In genomic region chr8:84513765-84514164, GRCm38 (mm10) we compare ENCODE assay signal across 10 mouse cellular contexts.
DNase-seq lines count a peak whose midpoint lies in the region; ATAC-seq lines count a peak whose summit lies in the region.
"Had no signal": no experiment of that assay in that cellular context is flagged by ENCODE, and none has a peak within 500 bp of the region (broad histone marks: within the 10 kb centered on the region; RNA-seq: fewer than 3 reads in every experiment).

No protein-coding gene starts in this region.

- intact Hi-C loops in gastrocnemius, postnatal 14 days (cut with DNase I; ENCODE audit: low total_unique reads): loop anchor here (5.0 kb wide), 1 partner anchor 151 kb away; no protein-coding TSS in a partner anchor

- no peak overlapping the region for H3K27ac ChIP-seq in kidney, embryonic 16.5 days (ENCODE audit: low read length)
- H3K27ac ChIP-seq: embryonic facial prominence, embryonic 15.5 days; limb, embryonic 12.5 days had no signal

- peak; percentile 16 for DNase-seq in kidney, adult 18-20 months
- peak; percentile 6 for DNase-seq in B cell, adult 2 months
- DNase-seq in NIH3T3 (ENCODE audit: low read depth): peak; percentile 72
- peak; percentile 68 to 69 for DNase-seq in cerebellum, postnatal 36 days
- peak; percentile 28 for DNase-seq in lung, postnatal 36 days
- DNase-seq in layer of hippocampus, adult 9-11 months: no peak
- no peak for DNase-seq in gastrocnemius, postnatal 14 days

- H3K27me3 ChIP-seq in kidney, embryonic 16.5 days (ENCODE audit: insufficient read depth, low read length): no peaks in the 10 kb centered on the region
- H3K27me3 ChIP-seq: embryonic facial prominence, embryonic 15.5 days; limb, embryonic 12.5 days had no signal

- H3K4me3 ChIP-seq in kidney, embryonic 16.5 days (ENCODE audit: low read length): no peak overlapping the region
- H3K4me3 ChIP-seq: embryonic facial prominence, embryonic 15.5 days; limb, embryonic 12.5 days had no signal

- ATAC-seq in kidney, embryonic 16.5 days (ENCODE audit: low FRiP score, low TSS enrichment): no peak

- WGBS in kidney, embryonic 16.5 days: 20% methylated on average over 2 of the region's 2 CpGs

- H3K9me3 ChIP-seq in kidney, embryonic 16.5 days (ENCODE audit: low read length): no peaks in the 10 kb centered on the region
- H3K9me3 ChIP-seq: embryonic facial prominence, embryonic 15.5 days; limb, embryonic 12.5 days had no signal

- H3K36me3 ChIP-seq in kidney, embryonic 16.5 days (ENCODE audit: insufficient read depth, low read length): no peaks in the 10 kb centered on the region
- H3K36me3 ChIP-seq: embryonic facial prominence, embryonic 15.5 days; limb, embryonic 12.5 days had no signal

- no peaks in the 10 kb centered on the region for H3K4me1 ChIP-seq in kidney, embryonic 16.5 days (ENCODE audit: insufficient read depth, low read length)
- H3K4me1 ChIP-seq: embryonic facial prominence, embryonic 15.5 days had no signal

- no peak overlapping the region for H3K9ac ChIP-seq in kidney, embryonic 16.5 days (replicated peaks; ENCODE audit: low read length)
- H3K9ac ChIP-seq: embryonic facial prominence, embryonic 15.5 days; limb, embryonic 12.5 days had no signal

- H3K4me2 ChIP-seq in kidney, embryonic 16.5 days (replicated peaks; ENCODE audit: low read depth, low read length): no peak overlapping the region
- H3K4me2 ChIP-seq: embryonic facial prominence, embryonic 15.5 days; limb, embryonic 12.5 days had no signal

Comparison
In these comparisons a context has a peak if more than half of its experiments do, and no peak if none do; other contexts are left out.
1. DNase-seq: peak in kidney, adult 18-20 months (single experiment), B cell, adult 2 months (2 of 2), NIH3T3 (single experiment), cerebellum, postnatal 36 days (2 of 2) and lung, postnatal 36 days (single experiment); none in layer of hippocampus, adult 9-11 months (single experiment) and gastrocnemius, postnatal 14 days (single experiment).